Mouse (Mus musculus) midbrain, embryonic 16.5 days (tissue): ENCODE data around the gene Midn. TPM values are rescaled to one million over a fixed set of nuclear protein-coding genes. Genes with fewer than 3 reads are reported as not detected.

ENCODE experiments used
- ATAC-seq: fragments of 200-750 bp; cut with Nextera tagmentation; 2 replicates; pipeline ENCODE4 v1.8.0; 2017; ENCODE audit warnings: moderate TSS enrichment
- H3K27ac ChIP-seq: fragments of 300-500 bp; sonication (generic); 2 replicates; pipeline ENCODE4 v1.5.1; 2014; ENCODE audit warnings: mild to moderate bottlenecking, low read length, mixed read lengths
- H3K27me3 ChIP-seq: fragments of 300-500 bp; sonication (generic); 2 replicates; pipeline ENCODE4 v1.6.1; 2014; ENCODE audit warnings: low read depth, low read length, mixed read lengths; ENCODE audit not compliant: control insufficient read depth, insufficient read depth
- H3K36me3 ChIP-seq: fragments of 300-500 bp; sonication (generic); 2 replicates; pipeline ENCODE4 v1.6.1; 2014; ENCODE audit warnings: mild to moderate bottlenecking, low read length, moderate library complexity, mixed read lengths; ENCODE audit not compliant: control insufficient read depth, insufficient read depth
- H3K4me1 ChIP-seq: fragments of 300-500 bp; sonication (generic); 2 replicates; pipeline ENCODE4 v1.6.1; 2014; ENCODE audit warnings: mild to moderate bottlenecking, low read length, mixed read lengths; ENCODE audit not compliant: control insufficient read depth, insufficient read depth
- H3K4me2 ChIP-seq: fragments of 300-500 bp; sonication (generic); 2 replicates; pipeline ENCODE4 v1.6.1; 2014; ENCODE audit warnings: mild to moderate bottlenecking, low read length, mixed read lengths
- H3K4me3 ChIP-seq: fragments of 300-500 bp; sonication (generic); 2 replicates; pipeline ENCODE4 v1.5.1; 2014; ENCODE audit warnings: low read depth, mild to moderate bottlenecking, low read length, moderate library complexity, mixed read lengths
- H3K9ac ChIP-seq: fragments of 300-500 bp; sonication (generic); 2 replicates; pipeline ENCODE4 v1.6.1; 2014; ENCODE audit warnings: low read depth, low read length, mixed read lengths
- H3K9me3 ChIP-seq: fragments of 300-500 bp; sonication (generic); replicated peaks from 2 replicates; pipeline ENCODE4 v1.6.1; 2014; ENCODE audit warnings: mild to moderate bottlenecking, low read length, mixed read lengths; ENCODE audit not compliant: control insufficient read depth, poor library complexity, severe bottlenecking
- WGBS: fragments of 180-500 bp; shearing (Covaris S2); extraction: QIAGEN DNeasy Blood & Tissue Kit; methylation state at CpG from one replicate; pipeline ENCODE4 v1.1.7; 2014; 5-methylcytosine and 5-hydroxymethylcytosine counted together
- polyA plus RNA-seq: library from polyadenylated mRNA; unstranded; fragments of >200 nt; fragmentation: Nextera tagmentation; extraction: Ambion mirVana; gene quantifications from 2 replicates; pipeline ENCODE4 v1.2.1, GENCODE M21; 2015

Midn gene
- polyA plus RNA-seq, 1 experiment from 2014 or later: 15.5 TPM

GRCm38 (mm10) chr10:80121639-80122038, 26.4 kb upstream of the Midn start:
- Histone ChIP-seq H3K4me3 (no peak overlapping the region), H3K4me1 (peaks cover 28% of the 10 kb centered on the region), H3K27me3 (no peaks in the 10 kb centered on the region), H3K4me2 (no peak overlapping the region), H3K36me3 (peaks cover 12% of the 10 kb centered on the region; the same call in 1 of the 2 replicates), H3K9ac (no peak overlapping the region), H3K27ac (no peak overlapping the region), H3K9me3 (no peaks in the 10 kb centered on the region)
- no peak for ATAC-seq
- whole genome bisulfite sequencing: 86% methylated on average over 2 of the region's 2 CpGs

GRCm38 (mm10) chr10:80123932-80124562, 24.0 kb upstream of the Midn start:
- Histone ChIP-seq H3K9me3 (no peaks in the 10 kb centered on the region), H3K4me1 (peaks cover 4% of the 10 kb centered on the region), H3K4me2 (no peak overlapping the region), H3K27ac (no peak overlapping the region), H3K27me3 (no peaks in the 10 kb centered on the region), H3K9ac (0 out of 2 replicates have a peak overlapping the region, but pooled peaks have one; percentile 1), H3K4me3 (no peak overlapping the region), H3K36me3 (peaks cover 19% of the 10 kb centered on the region)
- no peak for ATAC-seq
- whole genome bisulfite sequencing: 96% methylated on average over 9 of the region's 9 CpGs

- WGBS: 96% methylated on average over 8 of the region's 8 CpGs
- ATAC-seq: no peak
- Histone ChIP-seq H3K36me3 (peaks cover 31% of the 10 kb centered on the region), H3K9me3 (no peaks in the 10 kb centered on the region), H3K27me3 (no peaks in the 10 kb centered on the region), H3K27ac (no peak overlapping the region), H3K4me3 (no peak overlapping the region), H3K4me2 (no peak overlapping the region), H3K4me1 (no peaks in the 10 kb centered on the region), H3K9ac (no peak overlapping the region)
These were observed 20.2 kb upstream of the Midn start for GRCm38 (mm10) chr10:80127920-80128319.

GRCm38 (mm10) chr10:80129846-80130245, 18.2 kb upstream of the Midn start:
- Histone ChIP-seq H3K9ac (no peak overlapping the region), H3K4me1 (no peaks in the 10 kb centered on the region), H3K4me2 (no peak overlapping the region), H3K36me3 (peaks cover 46% of the 10 kb centered on the region), H3K27ac (no peak overlapping the region), H3K27me3 (no peaks in the 10 kb centered on the region), H3K4me3 (no peak overlapping the region), H3K9me3 (no peaks in the 10 kb centered on the region)
- no peak for ATAC-seq
- 92% methylated on average over 9 of the region's 9 CpGs for WGBS

- H3K4me2 ChIP-seq: no peak overlapping the region
- H3K4me1 ChIP-seq: no peaks in the 10 kb centered on the region
- H3K9me3 ChIP-seq: no peaks in the 10 kb centered on the region
- H3K27me3 ChIP-seq: no peaks in the 10 kb centered on the region
- peaks cover 49% of the 10 kb centered on the region for H3K36me3 ChIP-seq
- ATAC-seq: no peak; the same call in 1 of the 2 replicates
- 89% methylated on average over 18 of the region's 18 CpGs for WGBS
- no peak overlapping the region for H3K4me3 ChIP-seq
- no peak overlapping the region for H3K9ac ChIP-seq
- no peak overlapping the region for H3K27ac ChIP-seq
These were observed 17.6 kb upstream of the Midn start for GRCm38 (mm10) chr10:80130403-80131031.

- 14% methylated on average over 55 of the region's 55 CpGs for WGBS
- H3K4me1 ChIP-seq: peaks cover 6% of the 10 kb centered on the region
- no peak overlapping the region for H3K4me3 ChIP-seq
- peaks cover 50% of the 10 kb centered on the region for H3K36me3 ChIP-seq
- H3K9me3 ChIP-seq: no peaks in the 10 kb centered on the region
- 0 out of 2 replicates have a peak overlapping the region, but pooled peaks have one; percentile 1 for H3K27ac ChIP-seq
- ATAC-seq: peak; percentile 66
- peak overlapping the region; percentile 13 for H3K4me2 ChIP-seq
- H3K27me3 ChIP-seq: no peaks in the 10 kb centered on the region
- peak overlapping the region; percentile 22; the same call in 1 of the 2 replicates for H3K9ac ChIP-seq
These were observed 16.6 kb upstream of the Midn start for GRCm38 (mm10) chr10:80131316-80131951.

GRCm38 (mm10) chr10:80131952-80132350, 16.1 kb upstream of the Midn start:
- H3K27me3 ChIP-seq: no peaks in the 10 kb centered on the region
- H3K36me3 ChIP-seq: peaks cover 51% of the 10 kb centered on the region
- H3K4me2 ChIP-seq: peak overlapping the region; percentile 13
- H3K27ac ChIP-seq: no peak overlapping the region
- H3K4me3 ChIP-seq: no peak overlapping the region
- H3K9me3 ChIP-seq: no peaks in the 10 kb centered on the region
- 22% methylated on average over 27 of the region's 27 CpGs for WGBS
- H3K4me1 ChIP-seq: peaks cover 11% of the 10 kb centered on the region
- peak overlapping the region; percentile 22; the same call in 1 of the 2 replicates for H3K9ac ChIP-seq
- ATAC-seq: peak; percentile 29; the same call in 1 of the 2 replicates

GRCm38 (mm10) chr10:80133226-80133849, 14.7 kb upstream of the Midn start:
- Histone ChIP-seq H3K36me3 (peaks cover 45% of the 10 kb centered on the region), H3K27me3 (no peaks in the 10 kb centered on the region), H3K4me3 (no peak overlapping the region), H3K4me2 (no peak overlapping the region), H3K9ac (0 out of 2 replicates have a peak overlapping the region, but pooled peaks have one; percentile 25), H3K9me3 (no peaks in the 10 kb centered on the region), H3K27ac (no peak overlapping the region), H3K4me1 (peaks cover 17% of the 10 kb centered on the region)
- ATAC-seq: no peak
- WGBS: 63% methylated on average over 8 of the region's 8 CpGs
